Mouse (Mus musculus) embryo, embryonic 11.5 days (tissue): Measurements from ENCODE around the gene Cblc.
A peak's percentile ranks its signal among the peaks of the same experiment; 100 is the strongest.

Experiments used
- DNase-seq: peaks from one replicate; pipeline ENCODE4 v3.0.0-alpha.2; 2012; ENCODE audit warnings: low read depth, low spot score

Gene Cblc

GRCm38 (mm10) chr7:19751070-19751383 is 45.6 kb downstream of the Cblc start:
- no peak for DNase-seq

- DNase-seq: peak; percentile 80
Measured at GRCm38 (mm10) chr7:19750217-19751069, 46.2 kb downstream of the Cblc start, which contains the start of gene Nectin2. Gene Nectin2 (minus strand): TSS chr7:19750483.

GRCm38 (mm10) chr7:19749389-19750216 is 47.0 kb downstream of the Cblc start:
- peak; percentile 96 for DNase-seq

GRCm38 (mm10) chr7:19748219-19749195 is 48.1 kb downstream of the Cblc start:
- DNase-seq: no peak

GRCm38 (mm10) chr7:19747420-19748218 is 49.0 kb downstream of the Cblc start:
- DNase-seq: no peak

GRCm38 (mm10) chr7:19746426-19747201 is 50.0 kb downstream of the Cblc start:
- DNase-seq: no peak

- no peak for DNase-seq
Measured at GRCm38 (mm10) chr7:19745971-19746370, 50.6 kb downstream of the Cblc start.

GRCm38 (mm10) chr7:19744590-19745385 is 51.8 kb downstream of the Cblc start:
- DNase-seq: no peak

GRCm38 (mm10) chr7:19743791-19744190 is 52.8 kb downstream of the Cblc start:
- no peak for DNase-seq

GRCm38 (mm10) chr7:19742468-19742867 is 54.1 kb downstream of the Cblc start:
- DNase-seq: no peak

GRCm38 (mm10) chr7:19741329-19742031 is 55.1 kb downstream of the Cblc start:
- no peak for DNase-seq

GRCm38 (mm10) chr7:19740269-19740668 is 56.3 kb downstream of the Cblc start:
- no peak for DNase-seq

GRCm38 (mm10) chr7:19738771-19739170 is 57.8 kb downstream of the Cblc start:
- DNase-seq: no peak

- DNase-seq: no peak
Measured at GRCm38 (mm10) chr7:19736389-19737057, 60.1 kb downstream of the Cblc start.

GRCm38 (mm10) chr7:19734178-19734666 is 62.4 kb downstream of the Cblc start:
- no peak for DNase-seq
